Mouse (Mus musculus): ENCODE measurements around the gene Cd6. TPM values are rescaled to one million over a fixed set of nuclear protein-coding genes. Genes with fewer than 3 reads are reported as not detected.

The Cd6 gene
- polyA plus RNA-seq, 1 experiment, result not detected

GRCm38 (mm10) chr19:10742145-10742544, 87.7 kb downstream of the Cd6 start:
- H3K27ac ChIP-seq (ENCODE audit: insufficient read depth, low read depth, low read length), result no peak overlapping the region
- 86% methylated on average over 6 of the region's 6 CpGs for WGBS
- H3K4me1 ChIP-seq (ENCODE audit: control insufficient read depth, insufficient read depth, low read length), result no peaks in the 10 kb centered on the region
- TF ChIP-seq CTCF (IDR thresholded peaks at IDR 0.05; ENCODE audit: insufficient read depth, low read depth, low read length) (no peak), POLR2A (IDR thresholded peaks at IDR 0.05; ENCODE audit: insufficient read depth, low read depth, low read length) (no peak)
- no peak overlapping the region for H3K4me3 ChIP-seq (ENCODE audit: insufficient read depth, low read depth, low read length)

GRCm38 (mm10) chr19:10740641-10741440, 89.0 kb downstream of the Cd6 start:
- WGBS, result 50% methylated on average over 11 of the region's 11 CpGs
- no peaks in the 10 kb centered on the region for H3K4me1 ChIP-seq (ENCODE audit: control insufficient read depth, insufficient read depth, low read length)
- TF ChIP-seq CTCF (IDR thresholded peaks at IDR 0.05; ENCODE audit: insufficient read depth, low read depth, low read length) (no peak), POLR2A (IDR thresholded peaks at IDR 0.05; ENCODE audit: insufficient read depth, low read depth, low read length) (no peak)
- H3K4me3 ChIP-seq (ENCODE audit: insufficient read depth, low read depth, low read length), result no peak overlapping the region
- H3K27ac ChIP-seq (ENCODE audit: insufficient read depth, low read depth, low read length), result no peak overlapping the region

GRCm38 (mm10) chr19:10739916-10740315, 89.9 kb downstream of the Cd6 start:
- TF ChIP-seq POLR2A (IDR thresholded peaks at IDR 0.05; ENCODE audit: insufficient read depth, low read depth, low read length), result no peak
- TF ChIP-seq CTCF (IDR thresholded peaks at IDR 0.05; ENCODE audit: insufficient read depth, low read depth, low read length), result no peak
- WGBS, result 94% methylated on average over 4 of the region's 4 CpGs
- no peak overlapping the region for H3K4me3 ChIP-seq (ENCODE audit: insufficient read depth, low read depth, low read length)
- H3K27ac ChIP-seq (ENCODE audit: insufficient read depth, low read depth, low read length), result no peak overlapping the region
- no peaks in the 10 kb centered on the region for H3K4me1 ChIP-seq (ENCODE audit: control insufficient read depth, insufficient read depth, low read length)

Other genes with a start within 250 kb of the Cd6 start
- gene Ddb1, start 224.7 kb downstream of the Cd6 start, polyA plus RNA-seq (2012; ENCODE audit: insufficient read depth, insufficient read length, low replicate concordance, missing spikeins), result 418 TPM in 1 of 2 replicates, not detected in the other
- gene Tkfc, start 224.4 kb downstream of the Cd6 start, polyA plus RNA-seq (2012; ENCODE audit: insufficient read depth, insufficient read length, low replicate concordance, missing spikeins), result not detected in 2 replicates
- not detected in 2 replicates for gene Vwce, start 195.8 kb downstream of the Cd6 start, polyA plus RNA-seq (2012; ENCODE audit: insufficient read depth, insufficient read length, low replicate concordance, missing spikeins)
- gene Pga5, start 152.0 kb downstream of the Cd6 start, polyA plus RNA-seq (2012; ENCODE audit: insufficient read depth, insufficient read length, low replicate concordance, missing spikeins), result not detected in 2 replicates
- gene Vps37c, start 141.3 kb downstream of the Cd6 start, polyA plus RNA-seq (2012; ENCODE audit: insufficient read depth, insufficient read length, low replicate concordance, missing spikeins), result not detected in 2 replicates
- gene Cd5, start 91.1 kb downstream of the Cd6 start, polyA plus RNA-seq (2012; ENCODE audit: insufficient read depth, insufficient read length, low replicate concordance, missing spikeins), result not detected in 2 replicates
- gene Slc15a3, start 9.7 kb upstream of the Cd6 start, polyA plus RNA-seq (2012; ENCODE audit: insufficient read depth, insufficient read length, low replicate concordance, missing spikeins), result not detected in 2 replicates
- not detected in 2 replicates for gene Tmem132a, start 39.9 kb upstream of the Cd6 start, polyA plus RNA-seq (2012; ENCODE audit: insufficient read depth, insufficient read length, low replicate concordance, missing spikeins)
- not detected in 2 replicates for gene Tmem109, start 51.9 kb upstream of the Cd6 start, polyA plus RNA-seq (2012; ENCODE audit: insufficient read depth, insufficient read length, low replicate concordance, missing spikeins)
- 125 TPM in 1 of 2 replicates, not detected in the other for gene Prpf19, start 65.2 kb upstream of the Cd6 start, polyA plus RNA-seq (2012; ENCODE audit: insufficient read depth, insufficient read length, low replicate concordance, missing spikeins)
- not detected in 2 replicates for gene Zp1, start 90.6 kb upstream of the Cd6 start, polyA plus RNA-seq (2012; ENCODE audit: insufficient read depth, insufficient read length, low replicate concordance, missing spikeins)
- not detected in 2 replicates for gene Ptgdr2, start 107.1 kb upstream of the Cd6 start, polyA plus RNA-seq (2012; ENCODE audit: insufficient read depth, insufficient read length, low replicate concordance, missing spikeins)
- not detected in 2 replicates for gene Ccdc86, start 119.2 kb upstream of the Cd6 start, polyA plus RNA-seq (2012; ENCODE audit: insufficient read depth, insufficient read length, low replicate concordance, missing spikeins)
- gene Ms4a10, start 144.6 kb upstream of the Cd6 start, polyA plus RNA-seq (2012; ENCODE audit: insufficient read depth, insufficient read length, low replicate concordance, missing spikeins), result not detected in 2 replicates
- not detected in 2 replicates for gene Ms4a15, start 163.2 kb upstream of the Cd6 start, polyA plus RNA-seq (2012; ENCODE audit: insufficient read depth, insufficient read length, low replicate concordance, missing spikeins)
- gene Ms4a18, start 188.0 kb upstream of the Cd6 start, polyA plus RNA-seq (2012; ENCODE audit: insufficient read depth, insufficient read length, low replicate concordance, missing spikeins), result not detected in 2 replicates